22 mouse cellular contexts compared by ENCODE assay signal in the genomic region with DNA sequence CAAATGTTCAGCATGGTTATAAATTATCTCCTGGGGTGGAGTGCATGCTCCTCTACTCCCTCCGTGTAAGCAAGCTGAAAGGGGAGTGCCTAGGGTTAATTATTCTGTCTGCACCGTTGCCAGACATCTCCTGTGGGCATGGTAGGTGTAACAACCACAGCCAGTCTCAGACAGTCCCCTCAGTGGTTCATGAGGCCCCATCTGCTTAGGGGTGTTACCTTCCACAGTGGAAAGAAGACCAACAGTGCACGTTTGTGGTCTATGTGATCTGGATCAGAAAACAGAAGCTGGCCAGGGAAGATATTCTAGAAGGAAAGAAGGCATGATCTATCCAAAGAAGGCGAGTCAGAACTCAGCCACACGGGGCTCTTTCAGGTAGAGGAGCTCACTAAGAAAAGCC.
DNase-seq lines count a peak whose midpoint lies in the region; ATAC-seq and TF ChIP-seq lines count a peak whose summit lies in the region.
"Had no signal": no experiment of that assay in that cellular context is flagged by ENCODE, and none has a peak within 500 bp of the region (broad histone marks: within the 10 kb centered on the region; RNA-seq: fewer than 3 reads in every experiment).

No protein-coding gene starts in this region.

- H3K27ac ChIP-seq in heart, embryonic 16.5 days (ENCODE audit: low read length) = no peak overlapping the region; the same call in 1 of the 2 replicates
- H3K27ac ChIP-seq in heart, embryonic 10.5 days = no peak overlapping the region
- no peak overlapping the region for H3K27ac ChIP-seq in kidney, postnatal 0 days
- H3K27ac ChIP-seq in kidney, embryonic 15.5 days = no peak overlapping the region
- H3K27ac ChIP-seq: embryonic facial prominence, embryonic 13.5 days; forebrain, embryonic 12.5 days; heart, embryonic 13.5 days; hindbrain, embryonic 12.5 days had no signal

- TF ChIP-seq CTCF in kidney, postnatal 0 days (IDR thresholded peaks at IDR 0.05; ENCODE audit: low read depth) = no peak

- no peaks in the 10 kb centered on the region for H3K27me3 ChIP-seq in heart, embryonic 16.5 days (ENCODE audit: control insufficient read depth, insufficient read depth, low read length)
- H3K27me3 ChIP-seq in heart, embryonic 10.5 days (ENCODE audit: insufficient read depth, poor library complexity, severe bottlenecking) = no peaks in the 10 kb centered on the region
- no peaks in the 10 kb centered on the region for H3K27me3 ChIP-seq in kidney, postnatal 0 days (ENCODE audit: insufficient read depth, low read length)
- peaks cover 12% of the 10 kb centered on the region for H3K27me3 ChIP-seq in kidney, embryonic 15.5 days
- H3K27me3 ChIP-seq: embryonic facial prominence, embryonic 13.5 days; heart, embryonic 13.5 days had no signal

- 0 out of 2 replicates have a peak, but pooled peaks have one; percentile 46 for ATAC-seq in heart, embryonic 16.5 days (replicated peaks; ENCODE audit: extremely low read depth, insufficient read depth, low FRiP score)
- no peak for ATAC-seq in kidney, postnatal 0 days (replicated peaks; ENCODE audit: low FRiP score, low read depth)
- no peak for ATAC-seq in kidney, embryonic 15.5 days (replicated peaks; ENCODE audit: low FRiP score)
- peak; percentile 64 for ATAC-seq in common myeloid progenitor, adult 5-6 weeks (replicated peaks; ENCODE audit: low read depth, poor library complexity, severe bottlenecking)
- peak; percentile 68 for ATAC-seq in megakaryocyte progenitor cell, adult 5-6 weeks (replicated peaks; ENCODE audit: poor library complexity)
- ATAC-seq: CD4-positive, CD25-positive, alpha-beta regulatory T cell, adult 4 months; forebrain, embryonic 16.5 days had no signal

- no peak for DNase-seq in heart, embryonic 10.5 days (ENCODE audit: low spot score)
- DNase-seq in kidney, postnatal 0 days (ENCODE audit: low spot score) = peak; percentile 16
- no peak for DNase-seq in urinary bladder, postnatal 4 days (ENCODE audit: low spot score in 2 of 2)
- DNase-seq: adrenal gland, adult 8-10 months; B cell, adult 2 months; cerebellum, adult 11 months; cerebellum, adult 8-10 months; cerebellum, postnatal 14 days; gastrocnemius, postnatal 14 days; heart, postnatal 10 days; heart, postnatal 4 days had no signal

- H3K9ac ChIP-seq in heart, embryonic 16.5 days (ENCODE audit: low read length) = no peak overlapping the region
- no peak overlapping the region for H3K9ac ChIP-seq in kidney, postnatal 0 days (ENCODE audit: low read depth, low read length)
- H3K9ac ChIP-seq in kidney, embryonic 15.5 days = no peak overlapping the region
- H3K9ac ChIP-seq: embryonic facial prominence, embryonic 13.5 days; forebrain, embryonic 12.5 days; heart, embryonic 13.5 days; hindbrain, embryonic 12.5 days had no signal

- no peak overlapping the region for H3K4me2 ChIP-seq in heart, embryonic 16.5 days (ENCODE audit: low read depth, low read length)
- H3K4me2 ChIP-seq in kidney, postnatal 0 days (ENCODE audit: low read length) = no peak overlapping the region
- no peak overlapping the region for H3K4me2 ChIP-seq in kidney, embryonic 15.5 days
- H3K4me2 ChIP-seq: embryonic facial prominence, embryonic 13.5 days; forebrain, embryonic 12.5 days; heart, embryonic 13.5 days; hindbrain, embryonic 12.5 days had no signal

- peaks cover 4% of the 10 kb centered on the region; the same call in 1 of the 2 replicates for H3K4me1 ChIP-seq in heart, embryonic 16.5 days (ENCODE audit: control insufficient read depth, insufficient read depth, low read length)
- H3K4me1 ChIP-seq in heart, embryonic 10.5 days = peaks cover 24% of the 10 kb centered on the region
- H3K4me1 ChIP-seq in kidney, postnatal 0 days (replicated peaks; ENCODE audit: insufficient read depth, low read length) = no peaks in the 10 kb centered on the region; the same call in 1 of the 2 replicates
- peaks cover 22% of the 10 kb centered on the region for H3K4me1 ChIP-seq in kidney, embryonic 15.5 days

- 62% methylated on average over 5 of the region's 5 CpGs for WGBS in heart, embryonic 16.5 days
- WGBS in heart, embryonic 10.5 days = 69% methylated on average over 5 of the region's 5 CpGs
- 32% methylated on average over 5 of the region's 5 CpGs for WGBS in kidney, postnatal 0 days
- WGBS in kidney, embryonic 15.5 days = 31% methylated on average over 5 of the region's 5 CpGs

- H3K9me3 ChIP-seq in heart, embryonic 16.5 days (replicated peaks; ENCODE audit: control insufficient read depth, low read length) = no peaks in the 10 kb centered on the region
- no peaks in the 10 kb centered on the region for H3K9me3 ChIP-seq in heart, embryonic 10.5 days
- H3K9me3 ChIP-seq in kidney, postnatal 0 days (replicated peaks; ENCODE audit: low read length) = no peaks in the 10 kb centered on the region
- H3K9me3 ChIP-seq in kidney, embryonic 15.5 days (replicated peaks) = no peaks in the 10 kb centered on the region
- H3K9me3 ChIP-seq: embryonic facial prominence, embryonic 13.5 days; forebrain, embryonic 12.5 days; G1E; heart, embryonic 13.5 days; hindbrain, embryonic 12.5 days had no signal

- H3K4me3 ChIP-seq in heart, embryonic 16.5 days (ENCODE audit: low read length) = no peak overlapping the region
- H3K4me3 ChIP-seq in heart, embryonic 10.5 days = no peak overlapping the region
- H3K4me3 ChIP-seq in kidney, postnatal 0 days (replicated peaks; ENCODE audit: low read depth, low read length) = no peak overlapping the region
- H3K4me3 ChIP-seq in kidney, embryonic 15.5 days (replicated peaks) = no peak overlapping the region
- H3K4me3 ChIP-seq: embryonic facial prominence, embryonic 13.5 days; forebrain, embryonic 12.5 days; heart, embryonic 13.5 days; hindbrain, embryonic 12.5 days had no signal

- no peaks in the 10 kb centered on the region for H3K36me3 ChIP-seq in heart, embryonic 16.5 days (ENCODE audit: control insufficient read depth, insufficient read depth)
- no peaks in the 10 kb centered on the region for H3K36me3 ChIP-seq in heart, embryonic 10.5 days
- no peaks in the 10 kb centered on the region for H3K36me3 ChIP-seq in kidney, postnatal 0 days (ENCODE audit: insufficient read depth, low read length)
- H3K36me3 ChIP-seq in kidney, embryonic 15.5 days = no peaks in the 10 kb centered on the region
- H3K36me3 ChIP-seq: embryonic facial prominence, embryonic 13.5 days; forebrain, embryonic 12.5 days; G1E; heart, embryonic 13.5 days; hindbrain, embryonic 12.5 days had no signal

Comparison
In these comparisons a context has a peak if more than half of its experiments do, and no peak if none do; other contexts are left out.
1. ATAC-seq: peak in heart, embryonic 16.5 days (single experiment), common myeloid progenitor, adult 5-6 weeks (single experiment) and megakaryocyte progenitor cell, adult 5-6 weeks (single experiment); none in kidney, postnatal 0 days (single experiment) and kidney, embryonic 15.5 days (single experiment).